Mouse (Mus musculus): Measurements from ENCODE around the gene Masp1.
A peak's percentile ranks its signal among the peaks of the same experiment; 100 is the strongest.

Gene Masp1

DNA sequence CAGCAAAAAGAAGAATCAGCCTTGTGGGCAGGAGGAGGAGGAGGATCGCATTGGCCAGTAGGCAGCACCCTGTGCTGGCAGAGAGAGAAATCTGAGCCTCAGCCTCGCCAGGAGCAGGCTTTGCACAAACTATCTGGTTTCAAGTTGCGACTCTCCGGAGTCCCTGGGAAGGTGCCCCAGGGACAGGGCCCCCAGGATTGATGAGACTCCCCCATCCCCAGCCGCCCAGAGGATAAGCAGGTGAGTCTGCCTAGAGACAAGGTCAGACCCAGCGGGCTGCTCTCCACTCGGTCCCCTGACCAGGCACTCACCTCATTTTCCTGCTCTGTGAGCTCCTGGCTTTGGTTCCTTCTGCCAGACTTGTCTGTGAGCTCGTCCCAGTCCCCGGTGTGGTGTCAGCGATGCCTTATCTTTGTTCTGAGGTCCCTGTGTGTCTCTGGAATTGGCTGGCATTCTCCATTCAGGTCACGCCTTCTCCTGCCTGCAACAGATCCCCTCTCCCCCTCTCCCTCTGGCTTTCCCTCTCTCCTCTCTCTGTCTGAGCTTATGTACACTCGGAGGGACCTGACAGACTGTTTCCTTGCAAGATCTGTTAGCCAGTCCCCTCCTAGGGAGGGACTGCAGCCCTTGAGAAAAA is at the start of gene Masp1, which contains the start of gene Rtp4:
Gene Masp1, minus strand, starts transcription at position 581 of the 637 bp plus-strand sequence.
Gene Rtp4, plus strand, starts transcription at position 57 of the 637 bp plus-strand sequence.
- DNase-seq, result no peak

DNA sequence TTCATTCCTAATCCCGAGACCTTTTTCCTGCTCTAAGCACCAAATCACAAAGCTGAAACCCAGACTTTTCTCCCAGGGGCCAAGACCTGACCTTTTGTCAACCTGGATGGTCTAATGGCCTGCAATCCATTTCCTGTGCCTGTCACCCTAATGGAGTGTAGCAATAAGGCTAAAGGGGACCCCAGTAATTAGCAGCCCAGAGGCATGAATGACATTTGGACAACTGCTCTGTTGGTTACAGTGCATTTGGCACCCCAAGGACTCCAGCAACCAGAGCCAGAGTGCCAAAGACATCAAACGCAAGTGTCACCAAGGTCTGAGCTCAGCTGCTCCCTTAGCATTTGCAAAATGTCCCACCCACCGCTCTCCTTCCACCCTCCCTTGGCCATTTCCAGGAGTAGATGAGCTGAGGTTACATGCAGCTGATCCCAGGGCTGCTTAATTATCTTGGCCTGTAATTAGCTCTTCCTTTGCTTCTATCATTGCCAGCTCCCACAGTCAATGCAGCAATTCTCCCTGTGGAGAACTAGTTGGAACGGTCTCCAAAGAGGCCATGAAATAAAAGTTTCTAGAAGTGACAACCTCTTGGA is 47.8 kb upstream of the Masp1 start:
- no peak for DNase-seq

DNA sequence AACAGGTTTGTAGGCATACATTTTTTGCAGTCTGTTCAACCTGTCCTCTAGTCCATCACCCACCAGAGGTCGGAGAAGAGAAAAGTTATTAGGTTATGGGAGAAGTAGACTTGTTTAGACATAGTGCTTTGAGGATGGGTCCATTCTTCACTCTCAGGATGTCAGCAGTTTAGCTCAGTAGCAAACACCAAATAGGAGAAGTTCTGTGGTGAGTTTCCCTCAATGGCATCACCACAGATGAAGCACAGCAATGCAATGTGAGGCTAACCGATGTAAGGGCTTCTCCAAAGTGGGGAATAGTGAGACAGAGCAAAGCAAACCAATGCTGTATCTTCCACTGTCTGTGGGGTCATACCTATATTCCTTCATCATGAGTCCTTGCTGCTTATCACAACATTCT is 37.1 kb upstream of the Masp1 start:
- DNase-seq, result peak in 1 of 2 experiments; percentile 4

DNA sequence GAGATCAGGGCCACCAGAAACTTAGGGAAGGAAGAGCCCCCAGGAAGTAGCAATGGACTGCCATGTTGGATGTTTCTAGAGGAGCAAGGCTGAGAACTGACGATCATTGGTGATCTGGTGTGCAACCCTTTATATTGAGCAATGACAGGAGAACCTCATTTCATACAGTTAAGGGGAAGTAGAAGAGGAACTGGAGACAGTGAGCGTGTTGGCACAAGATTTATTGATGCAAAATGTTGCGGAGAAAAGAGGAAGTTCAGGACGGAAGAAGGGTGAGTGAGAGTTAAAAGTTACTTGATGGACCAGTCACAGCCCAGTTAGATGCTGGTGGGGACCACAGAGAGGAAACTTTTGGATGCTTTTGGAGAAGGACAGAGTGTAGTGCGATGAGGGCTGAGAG is 36.6 kb upstream of the Masp1 start:
- DNase-seq, result peak; percentile 44 to 46

DNA sequence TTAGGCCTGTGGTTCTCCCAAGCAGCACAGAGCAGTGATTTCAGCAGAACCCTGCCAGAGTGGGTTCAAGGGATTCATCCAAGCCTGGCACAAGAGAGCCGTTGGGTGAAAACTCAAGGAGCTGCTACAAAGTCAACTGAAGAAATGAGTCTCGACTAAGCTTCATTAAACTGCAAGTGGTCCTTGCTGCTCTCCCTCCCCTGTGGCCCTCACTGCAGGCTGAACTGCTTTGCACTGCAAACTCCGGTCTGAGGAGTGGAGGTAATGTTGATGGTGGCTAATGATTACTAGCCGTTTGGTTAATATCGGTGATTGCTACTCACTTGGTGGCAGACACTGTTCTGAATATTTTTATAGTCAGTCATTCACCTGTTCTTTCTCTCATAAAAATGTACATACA is 34.1 kb upstream of the Masp1 start:
- DNase-seq, result no peak

GRCm38 (mm10) chr16:23550981-23551582 is 30.5 kb upstream of the Masp1 start:
- DNase-seq, result no peak

GRCm38 (mm10) chr16:23550346-23550980 is 29.8 kb upstream of the Masp1 start:
- peak; percentile 61 to 66 for DNase-seq

GRCm38 (mm10) chr16:23547783-23548182 is 27.2 kb upstream of the Masp1 start:
- peak; percentile 26 to 39 for DNase-seq

GRCm38 (mm10) chr16:23544361-23544760 is 23.7 kb upstream of the Masp1 start:
- DNase-seq, result no peak

- no peak for DNase-seq
These were observed 22.3 kb upstream of the Masp1 start for GRCm38 (mm10) chr16:23542866-23543265.

DNA sequence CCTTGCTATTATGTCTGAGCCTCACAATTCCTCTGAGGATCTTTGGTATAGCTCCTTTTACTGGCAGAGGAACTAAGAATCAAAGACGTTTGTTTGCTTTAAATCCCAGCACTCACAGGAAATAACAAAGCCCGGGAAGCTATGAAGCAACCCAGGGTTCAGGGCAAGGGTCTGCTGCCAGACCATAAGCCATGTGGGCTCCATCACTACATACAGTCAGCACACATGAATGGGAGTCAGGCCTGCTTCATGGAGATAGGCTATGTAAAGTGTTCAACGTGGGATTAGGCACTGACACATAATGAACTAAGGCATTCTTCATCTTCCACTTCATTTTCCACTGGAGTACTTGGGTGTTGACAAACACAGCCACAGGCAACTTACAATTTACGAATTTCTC is 20.4 kb upstream of the Masp1 start:
- DNase-seq, result no peak

DNA sequence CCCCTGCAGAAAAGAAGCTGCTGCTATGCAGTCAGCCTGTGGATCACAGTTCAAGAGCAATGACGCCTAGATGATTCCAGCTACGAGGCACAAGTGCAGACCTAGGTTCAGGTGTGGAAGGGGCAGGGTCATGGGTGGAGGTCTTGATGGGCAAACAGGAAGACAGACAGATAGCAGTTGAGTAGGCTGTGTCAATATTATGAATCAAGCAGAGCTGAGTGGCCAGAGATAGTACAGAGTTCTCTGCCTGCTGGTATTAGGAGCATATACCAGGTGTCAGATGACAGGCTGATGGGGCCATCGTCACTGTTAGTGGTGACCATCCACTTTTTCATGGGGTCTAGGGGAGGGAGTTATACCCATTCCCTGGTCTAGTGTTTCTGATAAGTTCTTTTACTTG is 13.1 kb upstream of the Masp1 start:
- DNase-seq, result no peak

- DNase-seq, result no peak
These were observed 8.6 kb upstream of the Masp1 start for GRCm38 (mm10) chr16:23529186-23529585.

GRCm38 (mm10) chr16:23522081-23522480 is 1.5 kb upstream of the Masp1 start:
- no peak for DNase-seq

DNA sequence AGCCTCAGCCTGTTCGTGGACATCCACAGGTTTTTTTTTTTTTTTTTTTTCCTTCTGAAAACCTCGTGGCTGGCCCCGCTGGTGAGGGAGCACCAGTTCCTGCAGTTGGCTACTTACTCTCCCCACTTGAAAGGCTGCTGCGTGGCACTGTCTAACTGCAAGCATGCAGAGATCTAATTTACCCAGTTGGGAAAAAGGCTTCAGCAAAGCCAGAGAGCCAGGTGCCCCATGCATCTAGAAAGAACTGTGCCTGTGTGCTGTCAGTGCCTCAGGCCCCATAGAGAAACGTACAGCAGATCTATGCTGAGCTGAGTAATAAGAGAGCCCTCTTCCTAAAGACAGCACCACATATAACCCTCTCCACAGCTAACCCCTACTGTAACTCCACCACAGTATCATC is 477 bp upstream of the Masp1 start:
- no peak for DNase-seq

GRCm38 (mm10) chr16:23519771-23520170 is 844 bp downstream of the Masp1 start:
- no peak for DNase-seq

DNA sequence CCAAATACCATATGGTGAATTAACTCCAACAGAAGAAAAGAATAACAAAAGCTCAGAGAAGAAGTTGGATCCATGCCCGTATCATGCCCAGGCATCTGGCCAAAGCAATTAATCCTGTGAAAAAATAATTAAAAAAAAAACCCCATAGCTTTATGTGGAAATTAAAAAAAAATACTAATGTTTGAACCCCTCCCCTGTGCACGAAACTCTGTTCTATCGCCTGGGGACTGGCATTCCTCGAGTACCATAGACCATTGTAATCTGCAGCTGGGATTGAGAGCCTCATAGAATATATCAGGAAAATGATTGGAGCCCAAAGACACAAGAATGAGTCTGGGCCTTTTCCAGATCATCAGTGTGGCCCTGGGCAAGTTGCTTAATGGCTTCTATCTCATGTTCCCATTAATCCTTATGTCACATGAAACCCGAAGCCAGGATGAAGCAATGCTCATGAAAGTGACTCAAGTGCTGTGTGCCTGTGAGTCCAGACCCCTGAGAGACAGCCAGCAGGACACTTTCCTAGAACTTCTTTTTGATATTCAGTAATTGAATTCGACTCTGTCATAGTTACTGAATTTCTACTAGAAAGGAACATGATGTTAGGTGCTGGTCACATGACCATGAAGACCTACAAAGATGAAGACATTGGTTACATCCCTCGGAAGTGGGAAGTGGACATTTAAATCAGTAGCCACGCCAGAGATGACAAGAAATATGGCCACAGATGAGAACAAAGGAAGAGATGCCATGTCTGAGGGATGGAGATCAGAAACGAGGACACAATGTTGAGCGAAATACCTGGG is 1.8 kb downstream of the Masp1 start:
- no peak for DNase-seq

GRCm38 (mm10) chr16:23517754-23518566 is 2.7 kb downstream of the Masp1 start:
- no peak for DNase-seq

- DNase-seq, result no peak
These were observed 3.4 kb downstream of the Masp1 start for GRCm38 (mm10) chr16:23517230-23517629.

- DNase-seq, result no peak
These were observed 4.0 kb downstream of the Masp1 start for GRCm38 (mm10) chr16:23516606-23517005.

- DNase-seq, result no peak
These were observed 4.8 kb downstream of the Masp1 start for GRCm38 (mm10) chr16:23515766-23516165.

GRCm38 (mm10) chr16:23513401-23513800 is 7.2 kb downstream of the Masp1 start:
- no peak for DNase-seq
